Comparison of ENCODE assay signal across 8 mouse cellular contexts in the genomic region with DNA sequence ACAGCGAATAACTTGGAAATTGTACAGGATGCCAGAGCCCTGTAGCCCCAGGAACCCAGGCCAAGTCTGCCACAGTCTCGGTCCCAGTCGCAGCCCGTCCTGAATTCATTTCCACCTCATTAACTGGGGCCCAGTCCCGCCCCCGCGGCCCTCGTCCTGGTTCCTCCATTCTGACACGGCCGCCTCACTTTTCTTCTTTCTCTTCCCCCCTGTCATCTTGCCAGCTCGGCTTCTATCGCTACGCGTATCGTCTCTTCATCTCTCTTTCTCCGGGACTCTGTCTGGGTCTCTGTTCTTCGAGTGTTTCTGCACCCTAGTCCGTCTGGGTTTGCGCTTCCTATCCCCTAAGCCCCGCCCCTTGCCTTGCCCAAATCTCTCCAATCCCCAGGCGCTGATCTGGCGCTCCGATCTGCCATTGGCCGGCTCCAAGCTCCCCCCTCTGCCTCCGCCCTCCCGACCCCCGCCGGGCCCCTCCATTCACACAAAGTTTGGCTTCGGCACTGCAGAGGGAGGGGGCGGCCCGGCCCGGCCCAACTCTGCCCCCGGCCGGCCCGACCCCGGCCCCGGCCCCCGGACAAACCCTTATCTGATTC. TPM values are rescaled to one million over a fixed set of nuclear protein-coding genes. Genes with fewer than 3 reads are reported as not detected.
A peak's percentile ranks its signal among the peaks of the same experiment; 100 is the strongest.
DNase-seq lines count a peak whose midpoint lies in the region; ATAC-seq and TF ChIP-seq lines count a peak whose summit lies in the region.

Gene Kcnj10, plus strand, starts transcription at position 482 of the 593 bp plus-strand sequence.

- H3K4me1 ChIP-seq in bone marrow, adult 2 months (ENCODE audit: control insufficient read depth, insufficient read depth, low read length), result no peaks in the 10 kb centered on the region; the same call in 1 of the 2 replicates
- peaks cover 10% of the 10 kb centered on the region for H3K4me1 ChIP-seq in embryonic facial prominence, embryonic 13.5 days
- H3K4me1 ChIP-seq in heart, embryonic 11.5 days (ENCODE audit: control insufficient read depth, insufficient read depth, low read length), result 0 out of 2 replicates have a peak, but pooled peaks cover 5% of the 10 kb centered on the region
- H3K4me1 ChIP-seq in kidney, embryonic 14.5 days (ENCODE audit: control insufficient read depth, insufficient read depth, low read length), result peaks cover 4% of the 10 kb centered on the region; the same call in 1 of the 2 replicates
- peaks cover 9% of the 10 kb centered on the region for H3K4me1 ChIP-seq in midbrain, embryonic 16.5 days (ENCODE audit: control insufficient read depth, insufficient read depth, low read length)

- no peak within 1 kb of the TSS for H3K9ac ChIP-seq in embryonic facial prominence, embryonic 13.5 days
- H3K9ac ChIP-seq in heart, embryonic 11.5 days (ENCODE audit: low read depth, low read length), result no peak within 1 kb of the TSS
- peak within 1 kb of the TSS; percentile 31; the same call in 1 of the 2 replicates for H3K9ac ChIP-seq in kidney, embryonic 14.5 days (ENCODE audit: low read depth, low read length)
- peak within 1 kb of the TSS; percentile 51 for H3K9ac ChIP-seq in midbrain, embryonic 16.5 days (ENCODE audit: low read depth, low read length)

- 3% methylated on average over 38 of the region's 38 CpGs for WGBS in bone marrow, adult 2 months
- WGBS in embryonic facial prominence, embryonic 13.5 days, result 2% methylated on average over 38 of the region's 38 CpGs
- WGBS in heart, embryonic 11.5 days (ENCODE audit: insufficient replicate concordance), result 2% methylated on average over 38 of the region's 38 CpGs
- WGBS in kidney, embryonic 14.5 days, result 2% methylated on average over 38 of the region's 38 CpGs
- 1% methylated on average over 38 of the region's 38 CpGs for WGBS in midbrain, embryonic 16.5 days

- no peak for TF ChIP-seq POLR2A in bone marrow, adult 2 months (IDR thresholded peaks at IDR 0.05; ENCODE audit: borderline replicate concordance, control insufficient read depth, low read depth, low read length)

- H3K27me3 ChIP-seq in embryonic facial prominence, embryonic 13.5 days, result peaks cover 59% of the 10 kb centered on the region
- H3K27me3 ChIP-seq in heart, embryonic 11.5 days (ENCODE audit: control insufficient read depth, insufficient read depth, low read length), result peaks cover 51% of the 10 kb centered on the region
- H3K27me3 ChIP-seq in kidney, embryonic 14.5 days (ENCODE audit: control insufficient read depth, insufficient read depth, low read length), result peaks cover 15% of the 10 kb centered on the region; the same call in 1 of the 2 replicates
- peaks cover 8% of the 10 kb centered on the region for H3K27me3 ChIP-seq in midbrain, embryonic 16.5 days (ENCODE audit: control insufficient read depth, insufficient read depth, low read depth, low read length)
- H3K27me3 ChIP-seq in splenic B cell, adult 2 months (ENCODE audit: control insufficient read depth, insufficient read depth, low read length, poor library complexity, severe bottlenecking), result no peaks in the 10 kb centered on the region; the same call in none of the 2 replicates

- peak within 1 kb of the TSS; percentile 39 for H3K4me3 ChIP-seq in bone marrow, adult 2 months (replicated peaks; ENCODE audit: control insufficient read depth, low read depth, low read length)
- peak within 1 kb of the TSS; percentile 40 for H3K4me3 ChIP-seq in embryonic facial prominence, embryonic 13.5 days
- H3K4me3 ChIP-seq in heart, embryonic 11.5 days (ENCODE audit: low read depth, low read length), result peak within 1 kb of the TSS; percentile 41
- H3K4me3 ChIP-seq in kidney, embryonic 14.5 days (ENCODE audit: low read length), result peak within 1 kb of the TSS; percentile 45
- peak within 1 kb of the TSS; percentile 42 for H3K4me3 ChIP-seq in midbrain, embryonic 16.5 days (ENCODE audit: low read depth, low read length)

- H3K4me2 ChIP-seq in embryonic facial prominence, embryonic 13.5 days, result peak within 1 kb of the TSS; percentile 66
- peak within 1 kb of the TSS; percentile 77 for H3K4me2 ChIP-seq in heart, embryonic 11.5 days
- H3K4me2 ChIP-seq in kidney, embryonic 14.5 days (replicated peaks; ENCODE audit: low read depth, low read length), result peak within 1 kb of the TSS; percentile 62
- H3K4me2 ChIP-seq in midbrain, embryonic 16.5 days (ENCODE audit: low read length), result peak within 1 kb of the TSS; percentile 64

- peak; percentile 81; the same call in 1 of the 2 replicates for ATAC-seq in embryonic facial prominence, embryonic 13.5 days (ENCODE audit: insufficient number of reproducible peaks, insufficient read depth, low FRiP score, low TSS enrichment, low read depth)
- ATAC-seq in heart, embryonic 11.5 days (replicated peaks; ENCODE audit: insufficient number of reproducible peaks, low FRiP score, low TSS enrichment), result peak; percentile 79
- ATAC-seq in kidney, embryonic 14.5 days (ENCODE audit: low FRiP score, low TSS enrichment), result peak; percentile 95
- ATAC-seq in midbrain, embryonic 16.5 days, result peak; percentile 90

- DNase-seq in CD4-positive, CD25-positive, alpha-beta regulatory T cell, adult 2 months (ENCODE audit: low read depth, low spot score), result peak; percentile 74
- DNase-seq in liver, result peak; percentile 73
- DNase-seq in splenic B cell, adult 2 months (ENCODE audit: low read depth, low spot score), result peak; percentile 59

- no peaks in the 10 kb centered on the region for H3K36me3 ChIP-seq in embryonic facial prominence, embryonic 13.5 days
- H3K36me3 ChIP-seq in heart, embryonic 11.5 days (ENCODE audit: control insufficient read depth, insufficient read depth, low read length), result no peaks in the 10 kb centered on the region
- H3K36me3 ChIP-seq in kidney, embryonic 14.5 days (ENCODE audit: control insufficient read depth, insufficient read depth, low read length), result no peaks in the 10 kb centered on the region
- no peaks in the 10 kb centered on the region for H3K36me3 ChIP-seq in midbrain, embryonic 16.5 days (ENCODE audit: control insufficient read depth, insufficient read depth, low read length)
- H3K36me3 ChIP-seq in splenic B cell, adult 2 months (ENCODE audit: control insufficient read depth, insufficient read depth, low read length, poor library complexity, severe bottlenecking), result no peaks in the 10 kb centered on the region

- no peaks in the 10 kb centered on the region for H3K9me3 ChIP-seq in embryonic facial prominence, embryonic 13.5 days
- H3K9me3 ChIP-seq in heart, embryonic 11.5 days (replicated peaks; ENCODE audit: control insufficient read depth, low read length), result no peaks in the 10 kb centered on the region
- no peaks in the 10 kb centered on the region for H3K9me3 ChIP-seq in kidney, embryonic 14.5 days (ENCODE audit: control insufficient read depth, low read length)
- H3K9me3 ChIP-seq in midbrain, embryonic 16.5 days (replicated peaks; ENCODE audit: control insufficient read depth, low read length, poor library complexity, severe bottlenecking), result no peaks in the 10 kb centered on the region

- no peak within 1 kb of the TSS for H3K27ac ChIP-seq in bone marrow, adult 2 months (ENCODE audit: control insufficient read depth, insufficient read depth, low read depth, low read length, poor library complexity)
- no peak within 1 kb of the TSS for H3K27ac ChIP-seq in embryonic facial prominence, embryonic 13.5 days
- no peak within 1 kb of the TSS for H3K27ac ChIP-seq in heart, embryonic 11.5 days (ENCODE audit: low read depth, low read length)
- no peak within 1 kb of the TSS for H3K27ac ChIP-seq in kidney, embryonic 14.5 days (ENCODE audit: low read depth, low read length)
- H3K27ac ChIP-seq in midbrain, embryonic 16.5 days (ENCODE audit: low read length), result peak within 1 kb of the TSS; percentile 65

- no peak for TF ChIP-seq CTCF in bone marrow, adult 2 months (IDR thresholded peaks at IDR 0.05; ENCODE audit: control insufficient read depth, insufficient read depth, low read length)

RNA-seq across cellular contexts. Expression of gene Kcnj10, which starts in this region (rescaled TPM):
- 1.0 and 2.3 TPM in 2 replicates for polyA plus RNA-seq in bone marrow, adult 2 months (2011; ENCODE audit: insufficient read depth, insufficient read length, low replicate concordance, missing spikeins)
- 0.06 TPM in 2 replicates for polyA plus RNA-seq in embryonic facial prominence, embryonic 13.5 days (2015; fragmentation: Nextera tagmentation; extraction: Ambion mirVana)
- polyA plus RNA-seq in heart, embryonic 11.5 days (2014; fragmentation: Nextera tagmentation; extraction: Ambion mirVana), result 0.09 TPM in 1 of 2 replicates, not detected in the other
- 0.31 and 0.57 TPM in 2 replicates for polyA plus RNA-seq in kidney, embryonic 14.5 days (2014; fragmentation: Nextera tagmentation; extraction: Ambion mirVana)
- 1.5 and 2.5 TPM in 2 replicates for polyA plus RNA-seq in midbrain, embryonic 16.5 days (2015; fragmentation: Nextera tagmentation; extraction: Ambion mirVana)

Comparison
In these comparisons a context has a peak if more than half of its experiments do, and no peak if none do; other contexts are left out.
1. Peak in ATAC-seq, H3K4me3 ChIP-seq and H3K4me2 ChIP-seq in embryonic facial prominence, embryonic 13.5 days; RNA of the gene not detected or under 1 TPM.
2. Peak in ATAC-seq, H3K4me3 ChIP-seq and H3K4me2 ChIP-seq in heart, embryonic 11.5 days; RNA of the gene not detected or under 1 TPM.
3. Peak in ATAC-seq, H3K4me3 ChIP-seq, H3K9ac ChIP-seq and H3K4me2 ChIP-seq in kidney, embryonic 14.5 days; RNA of the gene not detected or under 1 TPM.